Mouse (Mus musculus): ENCODE measurements around the gene Krt32. TPM values are rescaled to one million over a fixed set of nuclear protein-coding genes. Genes with fewer than 3 reads are reported as not detected.

Gene Krt32
- polyA plus RNA-seq, 1 experiment from 2014 or later = not detected

- no peak within 1 kb of the TSS for H3K4me2 ChIP-seq (ENCODE audit: low read length)
- H3K4me3 ChIP-seq (replicated peaks; ENCODE audit: low read depth, low read length) = no peak within 1 kb of the TSS
- WGBS = 91% methylated on average over 6 of the region's 6 CpGs
- H3K36me3 ChIP-seq (ENCODE audit: control insufficient read depth, insufficient read depth, low read length) = no peaks in the 10 kb centered on the region
- no peaks in the 10 kb centered on the region for H3K27me3 ChIP-seq (ENCODE audit: control insufficient read depth, insufficient read depth, low read length)
- H3K9me3 ChIP-seq (ENCODE audit: control insufficient read depth, low read length) = no peaks in the 10 kb centered on the region
- ATAC-seq (ENCODE audit: low FRiP score, low TSS enrichment) = no peak
- H3K27ac ChIP-seq (replicated peaks; ENCODE audit: low read depth, low read length) = no peak within 1 kb of the TSS
- no peaks in the 10 kb centered on the region for H3K4me1 ChIP-seq (ENCODE audit: control insufficient read depth, insufficient read depth, low read length)
- no peak within 1 kb of the TSS for H3K9ac ChIP-seq (replicated peaks; ENCODE audit: low read length)
- no peak for DNase-seq
Measured at GRCm38 (mm10) chr11:100105576-100106122, 17.6 kb upstream of the Krt32 start, which contains the start of gene Krt36. Gene Krt36 (minus strand): TSS chr11:100105626.

DNA sequence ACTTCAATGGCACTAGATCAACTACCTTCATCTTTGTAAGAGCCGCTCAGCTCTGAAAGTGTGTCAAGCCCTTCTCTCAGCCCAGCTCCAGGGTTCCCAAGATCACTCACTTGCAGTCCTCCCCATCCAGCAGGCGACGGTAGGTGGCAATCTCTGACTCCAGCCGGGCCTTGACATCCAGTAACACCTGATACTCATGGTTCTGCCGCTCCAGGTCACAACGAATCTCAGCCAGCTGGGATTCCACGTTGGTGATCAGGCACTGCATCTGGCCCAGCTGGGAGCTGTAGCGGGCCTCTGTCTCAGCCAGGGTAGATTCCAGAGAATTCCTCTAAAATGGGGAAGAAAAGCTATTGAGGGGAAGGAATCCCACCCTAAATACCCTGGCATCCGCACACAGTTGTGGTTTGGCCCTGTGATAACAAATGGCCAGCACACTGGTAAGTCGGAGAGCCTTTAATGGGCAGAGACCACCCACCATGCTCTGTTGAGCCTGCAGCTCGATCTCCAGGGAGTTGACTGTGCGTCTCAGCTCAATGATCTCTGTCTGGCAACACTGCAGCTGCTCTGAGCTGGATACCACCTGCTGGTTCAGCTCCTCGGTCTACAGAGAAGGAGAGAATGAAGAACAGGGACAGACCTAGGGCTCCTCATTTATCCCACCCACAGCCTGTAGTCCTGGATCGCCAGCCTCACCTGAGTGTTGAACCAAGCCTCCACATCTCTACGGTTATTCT lies 14.8 kb upstream of the Krt32 start:
- no peak for ATAC-seq (ENCODE audit: low FRiP score, low TSS enrichment)
- H3K4me3 ChIP-seq (replicated peaks; ENCODE audit: low read depth, low read length) = no peak overlapping the region

DNA sequence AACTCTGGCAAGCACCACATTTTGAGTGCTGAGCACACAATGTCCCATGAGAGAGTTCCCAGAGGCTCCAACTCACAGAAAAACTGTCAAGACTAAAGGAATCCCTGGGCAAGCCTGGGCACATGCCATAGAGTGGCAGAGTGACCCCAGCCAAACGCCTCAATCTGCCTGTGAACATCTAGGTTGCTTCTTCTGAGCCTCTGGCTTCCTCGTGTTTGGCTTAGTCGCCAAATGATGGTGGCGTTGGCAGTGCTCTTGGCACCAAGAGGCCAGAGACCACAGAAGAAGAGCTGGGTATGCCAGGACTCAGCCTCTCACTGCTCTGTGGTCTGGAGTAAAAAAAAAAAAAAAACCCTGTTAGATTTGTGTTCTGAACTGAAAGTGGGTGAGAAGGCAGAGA lies 12.4 kb upstream of the Krt32 start:
- Histone ChIP-seq H3K27me3 (ENCODE audit: control insufficient read depth, insufficient read depth, low read length) (no peaks in the 10 kb centered on the region), H3K4me3 (replicated peaks; ENCODE audit: low read depth, low read length) (no peak overlapping the region), H3K36me3 (ENCODE audit: control insufficient read depth, insufficient read depth, low read length) (no peaks in the 10 kb centered on the region), H3K4me2 (ENCODE audit: low read length) (no peak overlapping the region), H3K9ac (replicated peaks; ENCODE audit: low read length) (no peak overlapping the region), H3K27ac (replicated peaks; ENCODE audit: low read depth, low read length) (no peak overlapping the region), H3K9me3 (ENCODE audit: control insufficient read depth, low read length) (no peaks in the 10 kb centered on the region), H3K4me1 (ENCODE audit: control insufficient read depth, insufficient read depth, low read length) (no peaks in the 10 kb centered on the region)
- no peak for ATAC-seq (ENCODE audit: low FRiP score, low TSS enrichment)
- 86% methylated on average over 4 of the region's 4 CpGs for WGBS
- DNase-seq = no peak

More for the DNA sequence above, 14.8 kb upstream of the Krt32 start:
- WGBS = 61% methylated on average over 15 of the region's 15 CpGs
- Histone ChIP-seq H3K4me2 (ENCODE audit: low read length) (no peak overlapping the region), H3K27ac (replicated peaks; ENCODE audit: low read depth, low read length) (no peak overlapping the region), H3K36me3 (ENCODE audit: control insufficient read depth, insufficient read depth, low read length) (no peaks in the 10 kb centered on the region), H3K4me1 (ENCODE audit: control insufficient read depth, insufficient read depth, low read length) (no peaks in the 10 kb centered on the region), H3K27me3 (ENCODE audit: control insufficient read depth, insufficient read depth, low read length) (no peaks in the 10 kb centered on the region), H3K9me3 (ENCODE audit: control insufficient read depth, low read length) (no peaks in the 10 kb centered on the region), H3K9ac (replicated peaks; ENCODE audit: low read length) (no peak overlapping the region)
- peak; percentile 2 for DNase-seq

DNA sequence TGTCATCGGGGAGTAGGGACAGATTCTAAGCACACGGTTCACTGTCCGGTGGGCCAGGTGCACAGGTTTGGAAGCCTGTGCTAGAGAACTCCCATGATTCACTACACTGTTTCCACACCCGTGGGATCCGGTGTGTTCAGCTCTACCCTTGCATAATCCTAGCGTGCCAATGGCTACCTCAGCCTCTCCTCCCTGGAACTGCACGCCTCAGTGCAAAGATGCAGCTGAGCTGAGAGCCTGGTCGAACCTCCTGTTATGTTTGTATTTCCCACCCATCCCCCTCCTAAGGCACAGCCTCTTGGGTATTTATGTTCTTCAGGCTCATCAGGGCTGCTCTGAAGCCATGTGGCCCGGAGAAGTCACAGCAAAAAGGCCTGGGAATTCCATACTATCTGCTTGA lies 9.8 kb upstream of the Krt32 start:
- H3K36me3 ChIP-seq (ENCODE audit: control insufficient read depth, insufficient read depth, low read length) = no peaks in the 10 kb centered on the region
- H3K4me3 ChIP-seq (replicated peaks; ENCODE audit: low read depth, low read length) = no peak overlapping the region
- no peak overlapping the region for H3K9ac ChIP-seq (replicated peaks; ENCODE audit: low read length)
- H3K4me1 ChIP-seq (ENCODE audit: control insufficient read depth, insufficient read depth, low read length) = no peaks in the 10 kb centered on the region
- DNase-seq (no peak), ATAC-seq (ENCODE audit: low FRiP score, low TSS enrichment) (no peak)
- H3K27ac ChIP-seq (replicated peaks; ENCODE audit: low read depth, low read length) = no peak overlapping the region
- WGBS = 73% methylated on average over 9 of the region's 9 CpGs
- H3K27me3 ChIP-seq (ENCODE audit: control insufficient read depth, insufficient read depth, low read length) = no peaks in the 10 kb centered on the region
- H3K9me3 ChIP-seq (ENCODE audit: control insufficient read depth, low read length) = no peaks in the 10 kb centered on the region
- H3K4me2 ChIP-seq (ENCODE audit: low read length) = no peak overlapping the region

GRCm38 (mm10) chr11:100096141-100096540 lies 8.1 kb upstream of the Krt32 start, which contains the start of gene Krt35:
Gene Krt35 (minus strand): TSS chr11:100096241.
- H3K4me3 ChIP-seq (replicated peaks; ENCODE audit: low read depth, low read length) = no peak within 1 kb of the TSS
- WGBS = 92% methylated on average over 9 of the region's 9 CpGs
- H3K4me1 ChIP-seq (ENCODE audit: control insufficient read depth, insufficient read depth, low read length) = no peaks in the 10 kb centered on the region
- no peaks in the 10 kb centered on the region for H3K9me3 ChIP-seq (ENCODE audit: control insufficient read depth, low read length)
- no peak within 1 kb of the TSS for H3K27ac ChIP-seq (replicated peaks; ENCODE audit: low read depth, low read length)
- no peak within 1 kb of the TSS for H3K9ac ChIP-seq (replicated peaks; ENCODE audit: low read length)
- no peaks in the 10 kb centered on the region for H3K27me3 ChIP-seq (ENCODE audit: control insufficient read depth, insufficient read depth, low read length)
- H3K4me2 ChIP-seq (ENCODE audit: low read length) = no peak within 1 kb of the TSS
- no peak for ATAC-seq (ENCODE audit: low FRiP score, low TSS enrichment)
- no peak for DNase-seq
- no peaks in the 10 kb centered on the region for H3K36me3 ChIP-seq (ENCODE audit: control insufficient read depth, insufficient read depth, low read length)

DNA sequence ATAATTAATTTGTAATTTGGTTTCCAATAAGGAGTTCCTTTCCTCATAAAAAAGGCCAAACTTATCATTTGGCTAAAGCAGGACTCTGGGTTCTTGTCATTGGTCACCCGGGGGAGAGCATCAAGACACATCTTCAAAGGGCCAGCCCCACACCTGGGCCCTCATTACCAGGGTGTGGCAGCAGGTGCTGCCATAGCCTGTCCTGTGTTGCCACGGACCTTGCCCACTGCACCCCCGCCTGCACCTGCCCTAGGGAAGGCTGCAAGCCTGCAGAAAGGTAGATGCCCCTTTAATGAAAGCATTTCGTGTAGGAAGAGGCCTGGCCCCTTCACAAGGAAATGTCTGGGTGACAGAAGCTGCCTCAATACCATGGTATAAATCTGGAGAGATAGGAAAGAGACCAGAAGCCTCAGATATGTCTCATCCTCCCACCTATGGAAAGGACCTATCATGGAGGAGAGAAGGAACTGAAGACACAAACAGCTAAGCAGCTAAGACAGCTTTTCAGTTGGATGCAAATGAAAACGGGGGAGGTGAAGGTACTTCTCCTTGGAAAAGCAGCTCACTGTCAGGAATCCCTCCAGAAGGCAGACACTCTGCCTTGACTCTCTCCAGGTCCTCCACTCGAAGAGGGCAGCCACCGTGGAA lies 476 bp upstream of the Krt32 start:
- DNase-seq = no peak
- H3K9ac ChIP-seq (replicated peaks; ENCODE audit: low read length) = no peak overlapping the region
- no peaks in the 10 kb centered on the region for H3K27me3 ChIP-seq (ENCODE audit: control insufficient read depth, insufficient read depth, low read length)
- H3K4me3 ChIP-seq (replicated peaks; ENCODE audit: low read depth, low read length) = no peak overlapping the region
- no peaks in the 10 kb centered on the region for H3K4me1 ChIP-seq (ENCODE audit: control insufficient read depth, insufficient read depth, low read length)
- no peak overlapping the region for H3K27ac ChIP-seq (replicated peaks; ENCODE audit: low read depth, low read length)
- no peaks in the 10 kb centered on the region for H3K36me3 ChIP-seq (ENCODE audit: control insufficient read depth, insufficient read depth, low read length)
- 68% methylated on average over 7 of the region's 7 CpGs for WGBS
- ATAC-seq (ENCODE audit: low FRiP score, low TSS enrichment) = no peak
- H3K9me3 ChIP-seq (ENCODE audit: control insufficient read depth, low read length) = no peaks in the 10 kb centered on the region
- H3K4me2 ChIP-seq (ENCODE audit: low read length) = no peak overlapping the region

- no peaks in the 10 kb centered on the region for H3K4me1 ChIP-seq (ENCODE audit: control insufficient read depth, insufficient read depth, low read length)
- DNase-seq (no peak), ATAC-seq (ENCODE audit: low FRiP score, low TSS enrichment) (no peak)
- H3K9me3 ChIP-seq (ENCODE audit: control insufficient read depth, low read length) = no peaks in the 10 kb centered on the region
- H3K4me3 ChIP-seq (replicated peaks; ENCODE audit: low read depth, low read length) = no peak overlapping the region
- H3K27me3 ChIP-seq (ENCODE audit: control insufficient read depth, insufficient read depth, low read length) = no peaks in the 10 kb centered on the region
- H3K9ac ChIP-seq (replicated peaks; ENCODE audit: low read length) = no peak overlapping the region
- H3K27ac ChIP-seq (replicated peaks; ENCODE audit: low read depth, low read length) = no peak overlapping the region
- H3K36me3 ChIP-seq (ENCODE audit: control insufficient read depth, insufficient read depth, low read length) = no peaks in the 10 kb centered on the region
- WGBS = 53% methylated on average over 1 of the region's 1 CpGs
- no peak overlapping the region for H3K4me2 ChIP-seq (ENCODE audit: low read length)
Measured at GRCm38 (mm10) chr11:100073873-100074272, 14.2 kb downstream of the Krt32 start.

GRCm38 (mm10) chr11:100067293-100068036 lies 20.6 kb downstream of the Krt32 start:
- Histone ChIP-seq H3K9ac (replicated peaks; ENCODE audit: low read length) (no peak overlapping the region), H3K27me3 (ENCODE audit: control insufficient read depth, insufficient read depth, low read length) (no peaks in the 10 kb centered on the region), H3K36me3 (ENCODE audit: control insufficient read depth, insufficient read depth, low read length) (no peaks in the 10 kb centered on the region), H3K9me3 (ENCODE audit: control insufficient read depth, low read length) (no peaks in the 10 kb centered on the region), H3K4me3 (replicated peaks; ENCODE audit: low read depth, low read length) (no peak overlapping the region), H3K4me2 (ENCODE audit: low read length) (no peak overlapping the region), H3K27ac (replicated peaks; ENCODE audit: low read depth, low read length) (no peak overlapping the region), H3K4me1 (ENCODE audit: control insufficient read depth, insufficient read depth, low read length) (no peaks in the 10 kb centered on the region)
- ATAC-seq (ENCODE audit: low FRiP score, low TSS enrichment) = no peak
- no peak for DNase-seq
- WGBS = 91% methylated on average over 17 of the region's 17 CpGs
